Mouse (Mus musculus): Measurements from ENCODE around the gene Aplp1.

GRCm38 (mm10) chr7:30484250-30484649 is 38.9 kb upstream of the Aplp1 start:
- TF ChIP-seq POLR2A (IDR thresholded peaks at IDR 0.05; ENCODE audit: insufficient read length, low read depth) (no peak), SRF (IDR thresholded peaks at IDR 0.05; ENCODE audit: control insufficient read depth, insufficient read length, low read depth) (no peak), E2F4 (IDR thresholded peaks at IDR 0.05; ENCODE audit: insufficient read depth) (no peak), TCF12 (IDR thresholded peaks at IDR 0.05; ENCODE audit: insufficient read depth, poor library complexity, severe bottlenecking) (no peak), MAX (IDR thresholded peaks at IDR 0.05; ENCODE audit: low read depth) (no peak), CEBPB (IDR thresholded peaks at IDR 0.05; ENCODE audit: insufficient read depth, poor library complexity, severe bottlenecking) (no peak), REST (IDR thresholded peaks at IDR 0.05; ENCODE audit: insufficient read depth, insufficient read length) (peak; percentile 98), USF1 (IDR thresholded peaks at IDR 0.05; ENCODE audit: low read depth) (no peak), POLR2AphosphoS2 (IDR thresholded peaks at IDR 0.05; ENCODE audit: insufficient read length, low read depth) (no peak)

Data from myocyte (in vitro differentiated cells).